Mouse (Mus musculus) limb, embryonic 15.5 days (tissue): ENCODE measurements around the gene Kif1c. TPM values are rescaled to one million over a fixed set of nuclear protein-coding genes. Genes with fewer than 3 reads are reported as not detected.

Experiments
- ATAC-seq: fragments of 200-750 bp; cut with Nextera tagmentation; 2 replicates; pipeline ENCODE4 v1.8.0; 2017; ENCODE audit warnings: low read depth, moderate TSS enrichment; ENCODE audit not compliant: insufficient number of reproducible peaks, low FRiP score, low TSS enrichment
- H3K27ac ChIP-seq: fragments of 300-500 bp; sonication (generic); 2 replicates; pipeline ENCODE4 v1.5.1; 2015; ENCODE audit warnings: moderate library complexity, mild to moderate bottlenecking, inconsistent platforms
- H3K27me3 ChIP-seq: fragments of 300-500 bp; sonication (generic); 2 replicates; pipeline ENCODE4 v1.6.1; 2015; ENCODE audit warnings: inconsistent platforms
- H3K36me3 ChIP-seq: fragments of 300-500 bp; sonication (generic); 2 replicates; pipeline ENCODE4 v1.6.1; 2015; ENCODE audit warnings: inconsistent platforms
- H3K4me1 ChIP-seq: fragments of 300-500 bp; sonication (generic); 2 replicates; pipeline ENCODE4 v1.6.1; 2015; ENCODE audit warnings: inconsistent platforms
- H3K4me2 ChIP-seq: fragments of 300-500 bp; sonication (generic); 2 replicates; pipeline ENCODE4 v1.6.1; 2015; ENCODE audit warnings: mild to moderate bottlenecking, inconsistent platforms
- H3K4me3 ChIP-seq: fragments of 300-500 bp; sonication (generic); 2 replicates; pipeline ENCODE4 v1.5.1; 2015; ENCODE audit warnings: mild to moderate bottlenecking, inconsistent platforms
- H3K9ac ChIP-seq: fragments of 300-500 bp; sonication (generic); 2 replicates; pipeline ENCODE4 v1.6.1; 2015; ENCODE audit warnings: inconsistent platforms
- H3K9me3 ChIP-seq: fragments of 300-500 bp; sonication (generic); 2 replicates; pipeline ENCODE4 v1.6.1; 2016; ENCODE audit warnings: inconsistent platforms
- WGBS: fragments of 180-500 bp; shearing (Covaris S2); methylation state at CpG from one replicate; pipeline ENCODE4 v1.1.7; 2015; 5-methylcytosine and 5-hydroxymethylcytosine counted together
- polyA plus RNA-seq: library from polyadenylated mRNA; unstranded; fragments of >200 nt; fragmentation: Nextera tagmentation; extraction: Ambion mirVana; gene quantifications from 2 replicates; pipeline ENCODE4 v1.2.1, GENCODE M21; 2015

The Kif1c gene
- polyA plus RNA-seq, 1 experiment from 2014 or later, result 5.3 TPM

GRCm38 (mm10) chr11:70730427-70731038 is 30.2 kb downstream of the Kif1c start:
- WGBS, result 73% methylated on average over 9 of the region's 9 CpGs
- no peak for ATAC-seq

GRCm38 (mm10) chr11:70731178-70731577 is 30.8 kb downstream of the Kif1c start:
- Histone ChIP-seq H3K27me3 (no peaks in the 10 kb centered on the region), H3K9me3 (no peaks in the 10 kb centered on the region), H3K27ac (no peak overlapping the region), H3K4me1 (no peaks in the 10 kb centered on the region), H3K4me2 (no peak overlapping the region), H3K36me3 (peaks cover 31% of the 10 kb centered on the region), H3K9ac (no peak overlapping the region), H3K4me3 (no peak overlapping the region)
- WGBS, result 60% methylated on average over 5 of the region's 5 CpGs
- no peak for ATAC-seq

More at GRCm38 (mm10) chr11:70730427-70731038, 30.2 kb downstream of the Kif1c start:
- H3K27ac ChIP-seq, result no peak overlapping the region
- H3K27me3 ChIP-seq, result no peaks in the 10 kb centered on the region
- no peaks in the 10 kb centered on the region for H3K4me1 ChIP-seq
- H3K4me3 ChIP-seq, result no peak overlapping the region
- peaks cover 37% of the 10 kb centered on the region for H3K36me3 ChIP-seq
- no peak overlapping the region for H3K9ac ChIP-seq
- H3K9me3 ChIP-seq, result no peaks in the 10 kb centered on the region
- H3K4me2 ChIP-seq, result no peak overlapping the region

GRCm38 (mm10) chr11:70733256-70733655 is 32.9 kb downstream of the Kif1c start:
- Histone ChIP-seq H3K4me2 (no peak overlapping the region), H3K27me3 (no peaks in the 10 kb centered on the region), H3K36me3 (peaks cover 10% of the 10 kb centered on the region), H3K4me1 (no peaks in the 10 kb centered on the region), H3K4me3 (no peak overlapping the region), H3K9ac (no peak overlapping the region), H3K9me3 (no peaks in the 10 kb centered on the region), H3K27ac (no peak overlapping the region)
- ATAC-seq, result no peak
- 30% methylated on average over 5 of the region's 5 CpGs for WGBS

DNA sequence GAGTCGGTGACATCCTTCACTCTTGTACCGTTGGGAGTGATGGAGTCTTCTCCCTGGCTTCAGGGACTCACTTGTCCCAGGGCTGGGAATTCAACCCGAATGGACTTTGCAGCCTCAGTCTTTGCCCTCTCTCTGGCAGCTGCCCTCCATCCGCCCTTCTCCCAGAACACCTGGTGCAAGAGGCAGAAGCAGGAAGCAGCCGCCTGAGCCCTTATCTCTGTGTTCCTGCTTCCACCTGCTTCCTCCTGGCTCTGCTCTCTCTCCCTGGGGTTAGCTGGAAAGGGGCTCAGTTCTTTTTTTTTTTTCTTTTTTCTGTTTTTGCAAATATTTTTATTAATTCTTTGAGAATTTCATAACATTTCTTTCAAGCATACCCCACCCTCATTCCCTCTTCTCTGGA is 37.4 kb downstream of the Kif1c start:
- no peak for ATAC-seq
- Histone ChIP-seq H3K4me2 (no peak overlapping the region), H3K27me3 (no peaks in the 10 kb centered on the region), H3K4me1 (no peaks in the 10 kb centered on the region; the same call in 1 of the 2 replicates), H3K36me3 (no peaks in the 10 kb centered on the region), H3K27ac (no peak overlapping the region), H3K9ac (no peak overlapping the region), H3K9me3 (no peaks in the 10 kb centered on the region), H3K4me3 (no peak overlapping the region)
- WGBS, result 67% methylated on average over 5 of the region's 5 CpGs

GRCm38 (mm10) chr11:70741603-70742002 is 41.3 kb downstream of the Kif1c start:
- WGBS, result 87% methylated on average over 3 of the region's 3 CpGs
- ATAC-seq, result no peak

DNA sequence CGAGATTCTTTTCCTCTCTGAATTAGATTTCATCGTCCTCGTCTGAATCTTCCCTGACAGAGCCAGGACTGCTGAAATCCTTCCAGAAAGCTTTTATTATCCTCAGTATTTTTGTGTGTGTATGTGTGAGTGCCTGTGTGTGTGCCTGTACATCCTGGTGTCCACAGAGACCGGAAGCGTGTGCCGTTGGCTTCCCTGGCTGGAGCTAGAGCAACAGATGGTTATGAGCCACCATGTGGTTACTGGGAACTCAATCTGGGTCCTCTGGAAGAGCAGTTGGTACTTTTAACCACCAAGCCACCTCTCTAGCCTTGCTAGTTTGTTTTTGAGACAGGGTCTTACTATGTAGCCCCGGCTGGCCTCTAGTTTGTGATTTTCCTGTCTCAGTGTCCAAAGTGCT is 41.8 kb downstream of the Kif1c start:
- H3K27me3 ChIP-seq, result no peaks in the 10 kb centered on the region
- H3K4me2 ChIP-seq, result no peak overlapping the region
- no peaks in the 10 kb centered on the region for H3K9me3 ChIP-seq
- H3K4me3 ChIP-seq, result no peak overlapping the region
- H3K36me3 ChIP-seq, result no peaks in the 10 kb centered on the region
- no peak overlapping the region for H3K9ac ChIP-seq
- H3K27ac ChIP-seq, result no peak overlapping the region
- ATAC-seq, result no peak
- no peaks in the 10 kb centered on the region; the same call in 1 of the 2 replicates for H3K4me1 ChIP-seq
- 76% methylated on average over 7 of the region's 7 CpGs for WGBS

More at GRCm38 (mm10) chr11:70741603-70742002, 41.3 kb downstream of the Kif1c start:
- H3K36me3 ChIP-seq, result no peaks in the 10 kb centered on the region
- H3K4me2 ChIP-seq, result no peak overlapping the region
- H3K27ac ChIP-seq, result no peak overlapping the region
- no peak overlapping the region for H3K4me3 ChIP-seq
- no peaks in the 10 kb centered on the region for H3K27me3 ChIP-seq
- no peak overlapping the region for H3K9ac ChIP-seq
- no peaks in the 10 kb centered on the region for H3K9me3 ChIP-seq
- H3K4me1 ChIP-seq, result no peaks in the 10 kb centered on the region; the same call in 1 of the 2 replicates

DNA sequence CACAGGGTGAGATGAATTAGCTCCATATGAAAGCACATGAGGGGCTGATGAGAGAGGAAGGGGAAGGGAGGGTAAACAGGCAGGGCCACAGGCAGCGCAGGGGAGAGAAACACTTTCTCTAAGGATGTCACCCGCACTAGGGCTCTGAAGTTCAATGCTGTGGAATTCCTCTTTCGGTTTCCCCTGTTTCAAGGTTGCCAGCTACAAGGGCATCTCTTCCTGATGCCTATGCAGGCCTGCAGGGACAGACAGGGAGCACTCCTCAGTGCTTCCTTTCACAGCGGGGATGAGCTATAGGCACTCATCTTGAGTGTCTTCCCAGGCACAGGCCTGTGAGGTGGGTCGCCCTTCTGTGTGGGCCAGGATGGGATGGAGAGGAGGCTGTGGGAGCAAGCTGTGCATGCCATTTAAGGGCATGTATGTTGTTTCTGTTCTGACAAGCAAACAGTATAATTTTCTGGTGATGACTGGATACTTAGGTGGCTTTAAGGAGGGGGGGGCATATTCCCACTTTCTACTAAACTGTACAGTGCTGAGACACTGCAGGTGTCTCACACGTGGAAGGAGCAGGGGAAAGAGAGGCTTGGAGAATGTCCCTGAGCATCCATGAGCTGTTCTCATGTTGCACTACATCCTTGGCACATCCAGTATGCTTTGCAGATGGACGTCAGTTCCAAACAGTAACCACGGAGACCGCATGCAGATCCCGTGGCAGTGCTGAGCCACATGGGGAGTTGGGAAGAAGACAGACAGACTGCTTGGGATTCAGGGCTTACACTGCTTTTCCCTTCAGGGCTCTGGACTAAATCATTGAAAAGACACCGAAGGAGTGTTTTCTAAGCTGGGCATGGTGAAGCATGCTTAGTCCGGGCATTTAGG is 42.5 kb downstream of the Kif1c start:
- 75% methylated on average over 12 of the region's 12 CpGs for WGBS
- H3K4me3 ChIP-seq, result no peak overlapping the region
- no peak overlapping the region for H3K27ac ChIP-seq
- no peaks in the 10 kb centered on the region for H3K36me3 ChIP-seq
- no peak overlapping the region for H3K9ac ChIP-seq
- no peak for ATAC-seq
- no peak overlapping the region for H3K4me2 ChIP-seq
- H3K4me1 ChIP-seq, result no peaks in the 10 kb centered on the region; the same call in 1 of the 2 replicates
- no peaks in the 10 kb centered on the region for H3K27me3 ChIP-seq
- H3K9me3 ChIP-seq, result no peaks in the 10 kb centered on the region

DNA sequence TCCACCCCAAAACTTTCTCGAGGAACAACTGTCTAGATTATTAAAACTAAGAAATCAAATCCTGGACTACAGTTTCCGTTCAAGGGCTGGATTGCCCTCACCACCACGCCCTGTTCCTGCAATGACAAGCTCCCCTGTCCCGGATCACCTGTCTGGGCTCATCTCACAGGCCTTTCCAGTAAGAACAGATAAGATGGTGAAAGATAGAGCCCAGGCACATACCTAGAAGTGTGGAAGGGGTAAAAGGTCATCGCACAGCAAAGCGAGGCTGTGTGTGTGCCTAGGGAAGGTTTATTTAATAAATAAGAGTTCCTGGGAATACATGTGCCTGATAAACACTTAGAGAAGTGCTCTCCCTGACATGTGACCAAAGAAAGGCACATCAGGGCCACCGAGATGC is 45.3 kb downstream of the Kif1c start:
- Histone ChIP-seq H3K4me1 (no peaks in the 10 kb centered on the region; the same call in 1 of the 2 replicates), H3K36me3 (no peaks in the 10 kb centered on the region), H3K9me3 (no peaks in the 10 kb centered on the region), H3K27me3 (no peaks in the 10 kb centered on the region), H3K4me2 (no peak overlapping the region), H3K4me3 (no peak overlapping the region), H3K27ac (no peak overlapping the region), H3K9ac (no peak overlapping the region)
- ATAC-seq, result no peak
- 77% methylated on average over 7 of the region's 7 CpGs for WGBS

DNA sequence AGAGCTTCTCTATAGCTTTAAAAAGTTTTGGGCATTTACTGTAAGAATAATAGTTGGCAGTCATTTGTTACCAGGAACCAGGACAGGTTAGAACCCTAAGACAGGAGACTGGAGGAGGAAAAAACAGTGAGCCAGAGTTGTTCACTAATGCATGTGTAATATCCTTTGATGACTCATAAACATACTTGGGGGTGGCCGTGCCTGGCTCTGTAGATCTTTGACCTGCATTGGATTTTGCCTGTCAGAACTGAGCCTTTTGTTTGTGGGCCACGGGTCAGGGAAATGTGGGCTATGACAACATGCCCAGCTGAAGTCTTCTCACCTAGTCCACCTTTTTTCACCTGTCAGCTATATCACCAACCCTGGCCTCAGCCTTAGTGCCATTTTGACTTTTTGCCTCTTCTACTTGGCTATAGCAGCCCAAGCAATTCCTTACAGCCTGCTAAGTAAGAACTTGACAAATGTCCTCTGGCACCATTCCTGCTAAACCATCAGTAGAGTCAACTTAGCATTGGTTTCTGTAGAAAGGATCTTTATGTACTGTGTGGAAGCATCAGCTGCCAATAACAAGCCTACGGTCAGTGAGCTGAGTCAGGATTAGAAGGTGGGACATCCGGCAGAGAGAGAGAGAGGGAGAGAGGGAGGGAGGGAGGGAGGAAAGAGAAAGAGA is 47.7 kb downstream of the Kif1c start:
- H3K4me1 ChIP-seq, result no peaks in the 10 kb centered on the region
- no peak for ATAC-seq
- no peak overlapping the region for H3K4me2 ChIP-seq
- WGBS, result 90% methylated on average over 4 of the region's 4 CpGs
- H3K4me3 ChIP-seq, result no peak overlapping the region
- no peak overlapping the region for H3K27ac ChIP-seq
- no peaks in the 10 kb centered on the region for H3K9me3 ChIP-seq
- H3K9ac ChIP-seq, result no peak overlapping the region
- no peaks in the 10 kb centered on the region for H3K27me3 ChIP-seq
- H3K36me3 ChIP-seq, result no peaks in the 10 kb centered on the region

GRCm38 (mm10) chr11:70752337-70753017 is 52.1 kb downstream of the Kif1c start:
- no peaks in the 10 kb centered on the region for H3K4me1 ChIP-seq

DNA sequence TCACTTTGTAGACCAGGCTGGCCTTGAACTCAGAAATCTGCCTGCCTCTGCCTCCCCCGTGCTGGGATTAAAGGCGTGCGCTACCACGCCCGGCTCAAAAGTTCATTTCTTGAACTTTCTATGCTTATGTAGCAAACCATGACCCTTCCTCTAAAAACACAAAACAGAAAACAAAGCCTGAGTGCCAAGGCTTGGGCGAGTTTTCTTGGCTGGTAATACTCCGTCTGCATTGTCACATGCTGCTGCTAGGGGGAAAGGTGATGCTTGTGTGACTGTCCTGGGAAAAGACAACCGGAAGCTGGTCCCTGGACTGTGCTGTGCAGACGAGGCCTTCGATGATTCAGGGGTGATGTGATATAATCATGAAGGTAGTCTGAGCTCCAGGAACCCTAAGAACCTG is 52.8 kb downstream of the Kif1c start:
- no peak for ATAC-seq
- no peak overlapping the region for H3K27ac ChIP-seq
- no peaks in the 10 kb centered on the region for H3K4me1 ChIP-seq
- no peaks in the 10 kb centered on the region for H3K36me3 ChIP-seq
- H3K9me3 ChIP-seq, result no peaks in the 10 kb centered on the region
- H3K4me2 ChIP-seq, result no peak overlapping the region
- no peak overlapping the region for H3K9ac ChIP-seq
- 89% methylated on average over 10 of the region's 10 CpGs for WGBS
- no peaks in the 10 kb centered on the region for H3K27me3 ChIP-seq
- no peak overlapping the region for H3K4me3 ChIP-seq

More at GRCm38 (mm10) chr11:70752337-70753017, 52.1 kb downstream of the Kif1c start:
- H3K27me3 ChIP-seq, result no peaks in the 10 kb centered on the region
- H3K4me2 ChIP-seq, result no peak overlapping the region
- H3K27ac ChIP-seq, result no peak overlapping the region
- H3K9me3 ChIP-seq, result no peaks in the 10 kb centered on the region
- ATAC-seq, result no peak
- H3K36me3 ChIP-seq, result no peaks in the 10 kb centered on the region
- no peak overlapping the region for H3K4me3 ChIP-seq
- WGBS, result 78% methylated on average over 4 of the region's 4 CpGs
- no peak overlapping the region for H3K9ac ChIP-seq
